Mouse (Mus musculus) heart, embryonic 11.5 days (tissue): ENCODE measurements around the gene Rfwd3. TPM values are rescaled to one million over a fixed set of nuclear protein-coding genes. Genes with fewer than 3 reads are reported as not detected.
"Not testable (repeated sequence)": the region's sequence is repeated elsewhere in the genome, so short reads cannot be mapped to it uniquely, and the experiment has no call there.

Experiments
- ATAC-seq: fragments of 200-750 bp; cut with Nextera tagmentation; replicated peaks from 2 replicates; pipeline ENCODE4 v1.8.0; 2017; ENCODE audit warnings: moderate library complexity; ENCODE audit not compliant: insufficient number of reproducible peaks, low FRiP score, low TSS enrichment
- H3K27ac ChIP-seq: fragments of 300-500 bp; sonication (generic); 2 replicates; pipeline ENCODE4 v1.5.1; 2014; ENCODE audit warnings: mild to moderate bottlenecking, low read depth, low read length
- H3K27me3 ChIP-seq: fragments of 300-500 bp; sonication (generic); 2 replicates; pipeline ENCODE4 v1.6.1; 2014; ENCODE audit warnings: mild to moderate bottlenecking, low read length, mixed read lengths; ENCODE audit not compliant: control insufficient read depth, insufficient read depth
- H3K36me3 ChIP-seq: fragments of 300-500 bp; sonication (generic); 2 replicates; pipeline ENCODE4 v1.6.1; 2014; ENCODE audit warnings: mild to moderate bottlenecking, low read length, moderate library complexity, mixed read lengths; ENCODE audit not compliant: control insufficient read depth, insufficient read depth
- H3K4me1 ChIP-seq: fragments of 300-500 bp; sonication (generic); 2 replicates; pipeline ENCODE4 v1.6.1; 2014; ENCODE audit warnings: low read length; ENCODE audit not compliant: control insufficient read depth, insufficient read depth
- H3K4me2 ChIP-seq: fragments of 300-500 bp; sonication (generic); 2 replicates; pipeline ENCODE4 v1.6.1; 2014; ENCODE audit warnings: mild to moderate bottlenecking, moderate library complexity
- H3K4me3 ChIP-seq: fragments of 300-500 bp; sonication (generic); 2 replicates; pipeline ENCODE4 v1.5.1; 2014; ENCODE audit warnings: low read depth, low read length
- H3K9ac ChIP-seq: fragments of 300-500 bp; sonication (generic); 2 replicates; pipeline ENCODE4 v1.6.1; 2014; ENCODE audit warnings: mild to moderate bottlenecking, low read depth, low read length, moderate library complexity
- H3K9me3 ChIP-seq: fragments of 300-500 bp; sonication (generic); replicated peaks from 2 replicates; pipeline ENCODE4 v1.6.1; 2016; ENCODE audit warnings: low read length; ENCODE audit not compliant: control insufficient read depth
- WGBS: fragments of 180-500 bp; shearing (Covaris S2); extraction: QIAGEN DNeasy Blood & Tissue Kit; methylation state at CpG from one replicate; pipeline ENCODE4 v1.1.7; 2014; ENCODE audit not compliant: insufficient replicate concordance; 5-methylcytosine and 5-hydroxymethylcytosine counted together
- polyA plus RNA-seq: library from polyadenylated mRNA; unstranded; fragments of >200 nt; fragmentation: Nextera tagmentation; extraction: Ambion mirVana; gene quantifications from 2 replicates; pipeline ENCODE4 v1.2.1, GENCODE M21; 2014

Rfwd3 gene
- polyA plus RNA-seq, 1 experiment from 2014 or later: 43.8 TPM

DNA sequence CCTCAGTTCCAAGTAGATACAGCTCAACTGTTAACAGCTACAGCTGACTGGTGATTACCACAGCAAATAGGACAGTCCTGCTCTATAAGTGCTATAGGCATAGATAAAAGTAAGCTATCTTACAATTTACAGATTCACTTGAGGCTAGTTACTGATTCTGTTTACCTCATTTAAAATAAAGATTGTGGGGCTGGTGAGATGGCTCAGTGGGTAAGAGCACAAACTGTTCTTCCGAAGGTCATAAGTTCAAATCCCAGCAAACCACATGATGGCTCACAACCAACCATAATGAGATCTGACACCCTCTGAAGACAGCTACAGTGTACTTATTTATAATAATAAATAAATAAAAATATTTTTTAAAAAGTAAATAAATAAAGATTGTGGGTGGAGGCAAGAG lies 53.2 kb downstream of the Rfwd3 start:
- not testable (repeated sequence) for H3K4me1 ChIP-seq, H3K9ac ChIP-seq, ATAC-seq, H3K4me2 ChIP-seq, H3K36me3 ChIP-seq, H3K4me3 ChIP-seq, H3K27me3 ChIP-seq, H3K9me3 ChIP-seq, H3K27ac ChIP-seq
- 91% methylated on average over 1 of the region's 1 CpGs for WGBS

- no peaks in the 10 kb centered on the region; the same call in 1 of the 2 replicates for H3K4me1 ChIP-seq
- H3K4me3 ChIP-seq: no peak overlapping the region
- no peaks in the 10 kb centered on the region for H3K27me3 ChIP-seq
- 73% methylated on average over 4 of the region's 4 CpGs for WGBS
- ATAC-seq: no peak
- no peak overlapping the region for H3K4me2 ChIP-seq
- no peaks in the 10 kb centered on the region for H3K9me3 ChIP-seq
- H3K9ac ChIP-seq: no peak overlapping the region
- H3K27ac ChIP-seq: no peak overlapping the region
- H3K36me3 ChIP-seq: no peaks in the 10 kb centered on the region
These were observed 53.7 kb downstream of the Rfwd3 start for GRCm38 (mm10) chr8:111246287-111246830.

- Histone ChIP-seq H3K4me1 (peaks cover 4% of the 10 kb centered on the region; the same call in 1 of the 2 replicates), H3K9me3 (no peaks in the 10 kb centered on the region), H3K4me2 (no peak overlapping the region), H3K36me3 (no peaks in the 10 kb centered on the region), H3K27me3 (no peaks in the 10 kb centered on the region), H3K27ac (no peak overlapping the region), H3K4me3 (no peak overlapping the region), H3K9ac (no peak overlapping the region)
- 80% methylated on average over 3 of the region's 3 CpGs for WGBS
- no peak for ATAC-seq
These were observed 62.7 kb downstream of the Rfwd3 start for GRCm38 (mm10) chr8:111237301-111237700.

GRCm38 (mm10) chr8:111233730-111234129 lies 66.3 kb downstream of the Rfwd3 start:
- peaks cover 4% of the 10 kb centered on the region; the same call in 1 of the 2 replicates for H3K4me1 ChIP-seq
- no peak for ATAC-seq
- no peak overlapping the region for H3K9ac ChIP-seq
- no peak overlapping the region for H3K4me2 ChIP-seq
- no peak overlapping the region for H3K27ac ChIP-seq
- no peak overlapping the region for H3K4me3 ChIP-seq
- H3K36me3 ChIP-seq: no peaks in the 10 kb centered on the region
- no peaks in the 10 kb centered on the region for H3K27me3 ChIP-seq
- whole genome bisulfite sequencing: 88% methylated on average over 2 of the region's 2 CpGs
- no peaks in the 10 kb centered on the region for H3K9me3 ChIP-seq

DNA sequence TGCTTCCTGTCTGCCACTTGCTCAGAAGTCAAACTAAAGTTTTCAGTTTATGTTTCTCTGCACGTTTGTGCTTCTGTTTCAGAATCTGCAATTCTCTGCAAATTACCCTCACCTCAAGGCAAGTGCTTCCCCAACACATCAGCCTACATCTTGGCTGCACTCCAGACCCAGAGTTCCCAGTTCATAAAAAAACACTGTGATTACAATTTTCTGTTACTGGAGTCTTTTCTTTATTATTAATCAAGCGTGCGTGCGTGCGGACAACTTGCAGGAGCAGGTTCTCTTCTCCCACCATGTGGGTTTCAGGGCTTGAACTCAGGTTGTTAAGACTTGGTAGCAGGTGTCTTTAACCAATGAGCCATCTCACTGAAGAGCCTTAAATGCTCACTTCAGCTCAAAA lies 75.9 kb downstream of the Rfwd3 start:
- Histone ChIP-seq H3K4me1 (peaks cover 3% of the 10 kb centered on the region; the same call in 1 of the 2 replicates), H3K4me3 (no peak overlapping the region), H3K9me3 (no peaks in the 10 kb centered on the region), H3K9ac (no peak overlapping the region), H3K27ac (no peak overlapping the region), H3K36me3 (no peaks in the 10 kb centered on the region), H3K4me2 (no peak overlapping the region), H3K27me3 (no peaks in the 10 kb centered on the region)
- no peak for ATAC-seq
- WGBS: 86% methylated on average over 5 of the region's 5 CpGs

Other genes with a start within 250 kb of the Rfwd3 start
- gene Exosc6, start 243.9 kb downstream of the Rfwd3 start, polyA plus RNA-seq: 11.3 and 18.4 TPM in 2 replicates
- not detected in 2 replicates for gene Clec18a, start 207.8 kb downstream of the Rfwd3 start, polyA plus RNA-seq
- 6.3 and 8.2 TPM in 2 replicates for gene Pdpr, start 205.6 kb downstream of the Rfwd3 start, polyA plus RNA-seq
- gene Glg1, start 41.0 kb downstream of the Rfwd3 start, polyA plus RNA-seq: 61.3 and 74.9 TPM in 2 replicates
- gene Mlkl, start 38.0 kb upstream of the Rfwd3 start, polyA plus RNA-seq: 1.7 and 2.6 TPM in 2 replicates
- 0.07 TPM in 1 of 2 replicates, not detected in the other for gene Fa2h, start 93.6 kb upstream of the Rfwd3 start, polyA plus RNA-seq
- gene Wdr59, start 221.9 kb upstream of the Rfwd3 start, polyA plus RNA-seq: 2.5 and 4.2 TPM in 2 replicates
- gene Znrf1, start 235.9 kb upstream of the Rfwd3 start, polyA plus RNA-seq: 23.1 and 23.7 TPM in 2 replicates